Mouse (Mus musculus): ENCODE data around the gene A030005L19Rik.
"Not testable (repeated sequence)": the region's sequence is repeated elsewhere in the genome, so short reads cannot be mapped to it uniquely, and the experiment has no call there.

DNA sequence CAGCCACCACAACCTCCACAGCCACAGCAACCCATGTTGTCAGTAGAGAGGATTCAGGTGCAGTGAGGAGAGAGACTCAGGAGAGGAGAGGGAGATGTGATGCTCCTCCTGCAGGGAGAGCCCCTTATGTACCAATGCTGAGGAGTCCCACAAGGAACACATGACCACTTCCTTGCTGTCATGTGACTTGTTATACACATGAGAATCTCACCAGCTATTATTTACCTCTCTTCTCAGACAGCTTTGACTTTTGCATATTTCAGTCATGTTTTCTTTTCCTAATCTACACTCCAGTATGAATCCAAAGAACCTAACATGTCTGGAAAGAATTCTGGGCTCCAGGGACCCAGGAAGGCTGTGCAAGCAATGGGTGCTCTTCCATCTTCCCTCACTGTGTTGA, 42.8 kb downstream of the A030005L19Rik start, which contains the start of gene Gm7544:
- TF ChIP-seq GATA1, TAL1 (IDR thresholded peaks at IDR 0.05; ENCODE audit: low read length): not testable (repeated sequence)

Data from erythroblast, embryonic 14.5 days (primary cell).